Mouse (Mus musculus) lung, postnatal 0 days (tissue): Measurements from ENCODE around the gene Efna5. TPM values are rescaled to one million over a fixed set of nuclear protein-coding genes. Genes with fewer than 3 reads are reported as not detected.

Experiments used
- ATAC-seq: fragments of 200-750 bp; cut with Nextera tagmentation; 2 replicates; pipeline ENCODE4 v1.8.0; 2017; ENCODE audit warnings: moderate library complexity
- DNase-seq: peaks from one replicate; pipeline ENCODE4 v3.0.0-alpha.2; 2016; ENCODE audit warnings: low spot score
- H3K27ac ChIP-seq: fragments of 300-500 bp; sonication (generic); 2 replicates; pipeline ENCODE4 v1.5.1; 2014; ENCODE audit warnings: antibody characterized with exemption, mild to moderate bottlenecking, low read length, mixed read lengths
- H3K27me3 ChIP-seq: fragments of 300-500 bp; sonication (generic); replicated peaks from 2 replicates; pipeline ENCODE4 v1.6.1; 2014; ENCODE audit warnings: low read length, mixed read lengths; ENCODE audit not compliant: insufficient read depth
- H3K36me3 ChIP-seq: fragments of 300-500 bp; sonication (generic); 2 replicates; pipeline ENCODE4 v1.6.1; 2014; ENCODE audit warnings: low read length, mixed read lengths; ENCODE audit not compliant: insufficient read depth
- H3K4me1 ChIP-seq: fragments of 300-500 bp; sonication (generic); 2 replicates; pipeline ENCODE4 v1.6.1; 2014; ENCODE audit warnings: antibody characterized with exemption, low read depth, low read length, mixed read lengths; ENCODE audit not compliant: insufficient read depth
- H3K4me2 ChIP-seq: fragments of 300-500 bp; sonication (generic); replicated peaks from 2 replicates; pipeline ENCODE4 v1.6.1; 2014; ENCODE audit warnings: low read depth, mild to moderate bottlenecking, low read length, moderate library complexity, mixed read lengths
- H3K4me3 ChIP-seq: fragments of 300-500 bp; sonication (generic); 2 replicates; pipeline ENCODE4 v1.5.1; 2014; ENCODE audit warnings: low read depth, low read length
- H3K9ac ChIP-seq: fragments of 300-500 bp; sonication (generic); replicated peaks from 2 replicates; pipeline ENCODE4 v1.6.1; 2014; ENCODE audit warnings: low read depth, mild to moderate bottlenecking
- H3K9me3 ChIP-seq: fragments of 300-500 bp; sonication (generic); 2 replicates; pipeline ENCODE4 v1.6.1; 2016; ENCODE audit warnings: low read length, mixed read lengths
- CTCF ChIP-seq: IDR thresholded peaks from 2 replicates; pipeline ENCODE4 v1.5.1; 2016; ENCODE audit warnings: antibody characterized with exemption, mild to moderate bottlenecking
- EP300 ChIP-seq: IDR thresholded peaks from 2 replicates; pipeline ENCODE4 v1.6.1; 2016; ENCODE audit warnings: antibody characterized with exemption, mild to moderate bottlenecking, control low read depth
- WGBS: fragments of 180-500 bp; shearing (Covaris S2); extraction: QIAGEN DNeasy Blood & Tissue Kit; methylation state at CpG from one replicate; pipeline ENCODE4 v1.1.7; 2014; 5-methylcytosine and 5-hydroxymethylcytosine counted together
- polyA plus RNA-seq: library from polyadenylated mRNA; unstranded; fragments of >200 nt; fragmentation: Nextera tagmentation; extraction: Ambion mirVana; gene quantifications from 2 replicates; pipeline ENCODE4 v1.2.1, GENCODE M21; 2015

The Efna5 gene
- polyA plus RNA-seq, 1 experiment from 2014 or later: 6.7 TPM

GRCm38 (mm10) chr17:62787855-62788254 is 93.3 kb downstream of the Efna5 start:
- ATAC-seq: no peak
- WGBS: 74% methylated on average over 3 of the region's 3 CpGs

GRCm38 (mm10) chr17:62786602-62786907 is 94.6 kb downstream of the Efna5 start:
- ATAC-seq: no peak
- WGBS: 67% methylated on average over 7 of the region's 7 CpGs
- Histone ChIP-seq H3K9me3 (no peaks in the 10 kb centered on the region), H3K4me1 (peaks cover 6% of the 10 kb centered on the region; the same call in 1 of the 2 replicates), H3K4me3 (no peak overlapping the region), H3K4me2 (no peak overlapping the region), H3K9ac (no peak overlapping the region), H3K27ac (no peak overlapping the region), H3K27me3 (no peaks in the 10 kb centered on the region), H3K36me3 (no peaks in the 10 kb centered on the region)
- TF ChIP-seq CTCF (no peak), EP300 (no peak)
- DNase-seq: no peak

More at GRCm38 (mm10) chr17:62787855-62788254, 93.3 kb downstream of the Efna5 start:
- TF ChIP-seq EP300 (no peak), CTCF (no peak)
- Histone ChIP-seq H3K9me3 (no peaks in the 10 kb centered on the region), H3K27me3 (no peaks in the 10 kb centered on the region), H3K9ac (no peak overlapping the region), H3K4me3 (no peak overlapping the region), H3K36me3 (no peaks in the 10 kb centered on the region), H3K4me1 (peaks cover 6% of the 10 kb centered on the region; the same call in 1 of the 2 replicates), H3K27ac (no peak overlapping the region), H3K4me2 (no peak overlapping the region)
- no peak for DNase-seq

GRCm38 (mm10) chr17:62785781-62786601 is 95.1 kb downstream of the Efna5 start:
- no peak overlapping the region for H3K9ac ChIP-seq
- no peaks in the 10 kb centered on the region for H3K36me3 ChIP-seq
- no peak overlapping the region for H3K4me2 ChIP-seq
- no peak for TF ChIP-seq EP300
- no peak for TF ChIP-seq CTCF
- no peak for ATAC-seq
- H3K4me3 ChIP-seq: no peak overlapping the region
- no peak for DNase-seq
- no peaks in the 10 kb centered on the region for H3K27me3 ChIP-seq
- no peaks in the 10 kb centered on the region for H3K9me3 ChIP-seq
- peaks cover 6% of the 10 kb centered on the region; the same call in 1 of the 2 replicates for H3K4me1 ChIP-seq
- WGBS: 61% methylated on average over 4 of the region's 4 CpGs
- no peak overlapping the region for H3K27ac ChIP-seq

DNA sequence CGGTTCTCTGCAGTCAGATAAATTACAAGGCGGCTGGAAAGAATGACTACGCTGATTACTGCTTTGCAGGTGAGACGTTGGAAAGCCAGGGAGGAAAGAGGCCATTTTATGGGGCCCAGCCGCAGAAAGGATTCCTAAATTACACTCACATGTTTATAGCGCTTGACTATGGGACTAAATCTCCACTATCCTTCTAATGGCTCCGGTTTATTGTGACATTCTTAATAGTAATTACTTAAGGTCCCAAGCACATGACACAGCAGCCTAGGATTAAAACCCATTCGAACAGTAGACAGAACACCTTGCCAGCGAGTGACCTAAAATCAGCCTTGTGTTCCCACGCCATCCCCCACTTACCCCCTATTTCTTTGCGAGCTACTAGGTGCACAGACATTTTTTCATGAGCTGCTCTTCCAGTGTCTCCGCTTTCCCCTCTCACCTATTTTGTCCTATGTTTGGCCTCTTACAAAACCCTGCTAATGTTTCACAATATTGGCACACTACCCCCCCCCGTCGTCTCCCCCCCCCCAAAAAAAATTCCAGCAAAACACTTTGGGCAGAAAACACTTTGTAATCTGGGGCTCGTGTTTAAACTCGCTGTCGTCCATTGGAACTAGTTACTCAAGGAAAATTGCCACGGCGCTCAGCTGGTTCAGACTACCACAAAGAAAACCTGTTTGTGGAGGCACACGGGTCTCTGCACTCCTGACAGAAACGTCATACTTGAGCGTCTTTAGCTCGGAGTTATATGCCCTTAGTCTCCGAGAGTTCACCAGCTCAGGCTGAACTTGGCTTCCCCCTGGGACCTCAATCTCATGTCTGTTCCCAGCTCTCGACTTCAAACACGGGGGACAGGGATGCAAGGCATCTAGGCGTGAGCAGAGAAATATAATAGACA is 96.6 kb downstream of the Efna5 start:
- TF ChIP-seq CTCF: no peak
- TF ChIP-seq EP300: no peak
- ATAC-seq (peak; percentile 15), DNase-seq (peak; percentile 50)
- Histone ChIP-seq H3K4me1 (peaks cover 6% of the 10 kb centered on the region; the same call in 1 of the 2 replicates), H3K27me3 (no peaks in the 10 kb centered on the region), H3K9me3 (no peaks in the 10 kb centered on the region), H3K9ac (0 out of 2 replicates have a peak overlapping the region, but pooled peaks have one; percentile 3), H3K4me2 (peak overlapping the region; percentile 50), H3K4me3 (peak overlapping the region; percentile 16), H3K27ac (peak overlapping the region; percentile 47), H3K36me3 (no peaks in the 10 kb centered on the region)
- WGBS: 29% methylated on average over 27 of the region's 27 CpGs

DNA sequence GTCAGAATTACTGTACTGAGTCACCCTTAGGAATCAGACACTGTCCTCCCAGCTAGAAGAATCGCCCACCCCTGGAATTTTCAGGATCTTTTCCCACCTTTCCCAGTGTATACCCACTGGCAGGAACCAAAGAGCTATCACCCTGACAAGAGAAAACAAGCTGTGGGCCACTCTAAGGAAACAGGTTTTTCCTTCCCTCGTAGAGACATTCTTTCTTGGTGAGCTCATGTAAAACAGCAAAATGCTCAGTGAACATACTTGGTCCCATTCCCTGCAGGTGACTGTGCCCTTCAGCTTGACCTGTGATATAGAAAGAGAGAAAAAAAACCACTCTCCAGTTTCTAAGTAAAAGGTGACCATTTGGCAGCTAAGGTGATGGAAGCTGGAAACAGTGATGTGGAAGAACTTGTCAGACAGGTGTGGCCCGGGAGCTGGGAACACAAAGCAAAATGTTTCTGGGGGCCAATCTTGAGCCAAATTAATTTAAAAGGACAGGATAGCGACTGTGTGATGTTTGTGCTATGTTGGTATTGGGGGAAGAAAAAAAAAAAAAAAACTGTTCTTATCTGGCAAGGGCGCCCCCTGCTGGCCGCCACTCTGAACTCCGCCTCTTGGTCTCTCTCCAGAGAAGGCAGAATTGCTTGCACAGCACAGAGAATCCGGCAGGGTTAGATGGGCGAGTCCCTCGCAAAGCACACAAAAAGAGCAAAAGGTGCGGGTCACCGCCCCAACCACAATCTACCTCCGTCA is 97.4 kb downstream of the Efna5 start:
- no peak overlapping the region for H3K9ac ChIP-seq
- WGBS: 14% methylated on average over 13 of the region's 13 CpGs

More for the DNA sequence above, 97.4 kb downstream of the Efna5 start:
- TF ChIP-seq CTCF (peak; percentile 86), EP300 (peak; percentile 42; the same call in 1 of the 2 replicates)
- Histone ChIP-seq H3K4me2 (peak overlapping the region; percentile 50), H3K36me3 (no peaks in the 10 kb centered on the region), H3K4me1 (peaks cover 6% of the 10 kb centered on the region; the same call in 1 of the 2 replicates), H3K9me3 (no peaks in the 10 kb centered on the region), H3K27ac (peak overlapping the region; percentile 47), H3K27me3 (no peaks in the 10 kb centered on the region), H3K4me3 (no peak overlapping the region)
- ATAC-seq (peak; percentile 84), DNase-seq (peak; percentile 87)
